Mouse (Mus musculus) MEL (cell line): ENCODE results near the gene Zfp277. TPM values are rescaled to one million over a fixed set of nuclear protein-coding genes. Genes with fewer than 3 reads are reported as not detected.

Experiments used
- DNase-seq: peaks from one replicate; pipeline ENCODE4 v3.0.0; 2011; ENCODE audit warnings: low read depth, low spot score
- H3K27ac ChIP-seq: 2 replicates; pipeline ENCODE4 v1.5.1; 2012; ENCODE audit warnings: low read depth, mild to moderate bottlenecking, control low read depth, low read length, moderate library complexity; ENCODE audit not compliant: control insufficient read depth
- H3K27me3 ChIP-seq, 2 experiments: fragments of 150-350 bp in 1 of 2; sonication (generic) in 1 of 2; 2 replicates each; pipeline ENCODE4 v1.6.1; 2012; ENCODE audit warnings: low read length in 2 of 2, mild to moderate bottlenecking in 2 of 2, improper control_type of control experiment in 1 of 2, moderate library complexity in 1 of 2; ENCODE audit not compliant: insufficient read depth in 2 of 2, control insufficient read depth in 1 of 2
- H3K36me3 ChIP-seq, 2 experiments: 2 replicates each; pipeline ENCODE4 v1.6.1; 2012 to 2014; ENCODE audit warnings: low read length in 2 of 2, improper control_type of control experiment in 1 of 2, inconsistent platforms in 1 of 2, mild to moderate bottlenecking in 1 of 2; ENCODE audit not compliant: insufficient read depth in 2 of 2, control insufficient read depth in 1 of 2
- H3K4me1 ChIP-seq, 2 experiments: fragments of 150-350 bp in 1 of 2; sonication (generic) in 1 of 2; 2 replicates each; pipeline ENCODE4 v1.6.1; 2012; ENCODE audit warnings: low read length in 2 of 2, improper control_type of control experiment in 1 of 2, mild to moderate bottlenecking in 1 of 2; ENCODE audit not compliant: insufficient read depth in 2 of 2, control insufficient read depth in 1 of 2
- H3K4me3 ChIP-seq, 2 experiments: fragments of 150-350 bp in 1 of 2; sonication (generic) in 1 of 2; 2 replicates each; pipeline ENCODE4 v1.5.1; 2012; ENCODE audit warnings: low read depth in 2 of 2, low read length in 2 of 2, mild to moderate bottlenecking in 2 of 2, moderate library complexity in 2 of 2, control low read depth in 1 of 2, improper control_type of control experiment in 1 of 2; ENCODE audit not compliant: control insufficient read depth in 1 of 2, insufficient read depth in 1 of 2
- H3K79me2 ChIP-seq: 2 replicates; pipeline ENCODE4 v1.6.1; 2012; ENCODE audit warnings: mild to moderate bottlenecking, low read length, moderate library complexity; ENCODE audit not compliant: control insufficient read depth, poor library complexity, insufficient read depth
- H3K9ac ChIP-seq: 2 replicates; pipeline ENCODE4 v1.6.1; 2012; ENCODE audit warnings: low read depth, mild to moderate bottlenecking, control low read depth, low read length, moderate library complexity; ENCODE audit not compliant: control insufficient read depth, poor library complexity, severe bottlenecking
- H3K9me3 ChIP-seq: fragments of 150-350 bp; sonication (generic); replicated peaks from 2 replicates; pipeline ENCODE4 v1.6.1; 2012; ENCODE audit warnings: mild to moderate bottlenecking, low read length, improper control_type of control experiment, moderate library complexity; ENCODE audit not compliant: insufficient read depth
- BHLHE40 ChIP-seq: IDR thresholded peaks from 2 replicates; pipeline ENCODE4 v1.6.1; 2012; ENCODE audit warnings: low read depth, mild to moderate bottlenecking, inconsistent platforms, low read length, improper control_type of control experiment, borderline replicate concordance
- CHD2 ChIP-seq: IDR thresholded peaks from 2 replicates; pipeline ENCODE4 v1.6.1; 2011; ENCODE audit warnings: low read length, improper control_type of control experiment
- ELF1 ChIP-seq: IDR thresholded peaks from 2 replicates; pipeline ENCODE4 v1.6.1; 2014; ENCODE audit warnings: low read depth, mild to moderate bottlenecking, inconsistent platforms, low read length, improper control_type of control experiment, moderate library complexity
- MAFK ChIP-seq: IDR thresholded peaks from 2 replicates; pipeline ENCODE4 v1.6.1; 2011; ENCODE audit warnings: low read depth, mild to moderate bottlenecking, low read length, improper control_type of control experiment, borderline replicate concordance
- MAX ChIP-seq: IDR thresholded peaks from 2 replicates; pipeline ENCODE4 v1.6.1; 2011; ENCODE audit warnings: low read length, improper control_type of control experiment
- MAZ ChIP-seq: IDR thresholded peaks from 2 replicates; pipeline ENCODE4 v1.6.1; 2012; ENCODE audit warnings: low read depth, mild to moderate bottlenecking, inconsistent platforms, low read length, improper control_type of control experiment
- POLR2AphosphoS5 ChIP-seq: IDR thresholded peaks from 2 replicates; pipeline ENCODE4 v1.6.1; 2012; ENCODE audit warnings: low read depth, borderline replicate concordance, mild to moderate bottlenecking, inconsistent platforms, low read length, moderate library complexity, mixed read lengths
- SIN3A ChIP-seq: IDR thresholded peaks from 2 replicates; pipeline ENCODE4 v1.6.1; 2012; ENCODE audit warnings: low read length, improper control_type of control experiment, inconsistent platforms
- SMC3 ChIP-seq: IDR thresholded peaks from 2 replicates; pipeline ENCODE4 v1.6.1; 2011; ENCODE audit warnings: low read depth, low read length, improper control_type of control experiment
- TAL1 ChIP-seq: IDR thresholded peaks from 2 replicates; pipeline ENCODE4 v1.6.1; 2012; ENCODE audit warnings: mild to moderate bottlenecking, inconsistent platforms, low read length, moderate library complexity, mixed read lengths
- UBTF ChIP-seq: IDR thresholded peaks from 2 replicates; pipeline ENCODE4 v1.6.1; 2012; ENCODE audit warnings: low read depth, mild to moderate bottlenecking, inconsistent platforms, low read length, improper control_type of control experiment, moderate library complexity, borderline replicate concordance; ENCODE audit not compliant: insufficient read depth
- USF1 ChIP-seq: IDR thresholded peaks from 2 replicates; pipeline ENCODE4 v1.6.1; 2014; ENCODE audit warnings: low read depth, mild to moderate bottlenecking, inconsistent platforms, low read length, improper control_type of control experiment, moderate library complexity
- USF2 ChIP-seq, 2 experiments: IDR thresholded peaks; 2 replicates each; pipeline ENCODE4 v1.6.1; 2011 to 2012; ENCODE audit warnings: improper control_type of control experiment in 2 of 2, low read length in 2 of 2, borderline replicate concordance in 1 of 2, inconsistent platforms in 1 of 2, low read depth in 1 of 2, mild to moderate bottlenecking in 1 of 2; ENCODE audit not compliant: insufficient read depth in 1 of 2
- ZC3H11A ChIP-seq: IDR thresholded peaks from 2 replicates; pipeline ENCODE4 v1.6.1; 2012; ENCODE audit warnings: low read depth, mild to moderate bottlenecking, inconsistent platforms, low read length, improper control_type of control experiment
- ZMIZ1 ChIP-seq: IDR thresholded peaks from 2 replicates; pipeline ENCODE4 v1.6.1; 2012; ENCODE audit warnings: low read depth, mild to moderate bottlenecking, inconsistent platforms, low read length, improper control_type of control experiment, moderate library complexity
- polyA plus RNA-seq, 2 experiments: library from polyadenylated mRNA; stranded (reverse) in 1 of 2; unstranded in 1 of 2; fragments of >175 nt in 1 of 2; fragments of >200 nt in 1 of 2; gene quantifications; 2 replicates each; pipeline versions ENCODE4 v1.2.1 to v1.2.4; 2012; ENCODE audit warnings: low replicate concordance in 2 of 2, low read depth in 1 of 2; ENCODE audit not compliant: insufficient read length in 2 of 2, insufficient read depth in 1 of 2, missing spikeins in 1 of 2
- total RNA-seq: library from RNA; depleted of rRNA; stranded (reverse); fragments of 300-350 nt; gene quantifications from 2 replicates; pipeline ENCODE4 v1.2.3, GENCODE M21; 2012

The Zfp277 gene
- total and polyA plus RNA-seq, 3 experiments = 1.1 to 1.9 TPM; not detected in 1

- Histone ChIP-seq H3K9ac (no peak overlapping the region), H3K9me3 (no peaks in the 10 kb centered on the region), H3K27ac (no peak overlapping the region), H3K27me3 (no peaks in the 10 kb centered on the region), H3K36me3 (no peaks in the 10 kb centered on the region), H3K4me1 (no peaks in the 10 kb centered on the region), H3K79me2 (no peaks in the 10 kb centered on the region), H3K4me3 (no peak overlapping the region)
- no peak for TF ChIP-seq TAL1
- TF ChIP-seq SMC3 = no peak
- no peak for TF ChIP-seq UBTF
- TF ChIP-seq SIN3A = no peak
- TF ChIP-seq CHD2 = no peak
- no peak for TF ChIP-seq ELF1
- no peak for TF ChIP-seq USF1
- no peak for TF ChIP-seq ZC3H11A
- no peak for TF ChIP-seq MAFK
- no peak for TF ChIP-seq MAX
- no peak for TF ChIP-seq USF2 (IDR thresholded peaks at IDR 0.05; ENCODE audit: borderline replicate concordance in 1 of 2, insufficient read depth in 1 of 2, low read depth in 1 of 2, low read length in 2 of 2)
- TF ChIP-seq POLR2AphosphoS5 = no peak
- TF ChIP-seq MAZ = no peak
- no peak for TF ChIP-seq BHLHE40
- DNase-seq = no peak
Observed at GRCm38 (mm10) chr12:40331467-40331866, 114.2 kb downstream of the Zfp277 start.

- no peak overlapping the region for H3K9ac ChIP-seq
- TF ChIP-seq USF2 (IDR thresholded peaks at IDR 0.05; ENCODE audit: borderline replicate concordance in 1 of 2, insufficient read depth in 1 of 2, low read depth in 1 of 2, low read length in 2 of 2) (no peak), ZMIZ1 (no peak)
- H3K9me3 ChIP-seq = no peaks in the 10 kb centered on the region
- H3K27ac ChIP-seq = no peak overlapping the region
- no peak overlapping the region for H3K4me3 ChIP-seq
- H3K4me1 ChIP-seq = no peaks in the 10 kb centered on the region
- no peaks in the 10 kb centered on the region for H3K36me3 ChIP-seq
- no peak for DNase-seq
- no peaks in the 10 kb centered on the region for H3K79me2 ChIP-seq
- no peaks in the 10 kb centered on the region for H3K27me3 ChIP-seq
Observed at GRCm38 (mm10) chr12:40327012-40327660, 118.6 kb downstream of the Zfp277 start.
